Mouse (Mus musculus) forebrain, embryonic 14.5 days (tissue): ENCODE data around the gene Hnrnpdl. TPM values are rescaled to one million over a fixed set of nuclear protein-coding genes. Genes with fewer than 3 reads are reported as not detected.

Experiments
- ATAC-seq: fragments of 200-750 bp; cut with Nextera tagmentation; 2 replicates; pipeline ENCODE4 v1.8.0; 2017; ENCODE audit warnings: mild to moderate bottlenecking, moderate library complexity
- DNase-seq: peaks from one replicate; pipeline ENCODE4 v3.0.0-alpha.2; 2015; ENCODE audit warnings: low spot score
- H3K27ac ChIP-seq: fragments of 300-500 bp; sonication (generic); 2 replicates; pipeline ENCODE4 v1.5.1; 2014; ENCODE audit warnings: low read depth, mild to moderate bottlenecking, control low read depth, low read length, moderate library complexity
- H3K27me3 ChIP-seq: fragments of 300-500 bp; sonication (generic); replicated peaks from 2 replicates; pipeline ENCODE4 v1.6.1; 2014; ENCODE audit warnings: low read length, control low read depth, mixed read lengths; ENCODE audit not compliant: control insufficient read depth, insufficient read depth
- H3K36me3 ChIP-seq: fragments of 300-500 bp; sonication (generic); 2 replicates; pipeline ENCODE4 v1.6.1; 2014; ENCODE audit warnings: low read length, control low read depth; ENCODE audit not compliant: control insufficient read depth, insufficient read depth
- H3K4me1 ChIP-seq: fragments of 300-500 bp; sonication (generic); 2 replicates; pipeline ENCODE4 v1.6.1; 2014; ENCODE audit warnings: antibody characterized with exemption, low read length, control low read depth; ENCODE audit not compliant: control insufficient read depth, insufficient read depth
- H3K4me2 ChIP-seq: fragments of 300-500 bp; sonication (generic); 2 replicates; pipeline ENCODE4 v1.6.1; 2014; ENCODE audit warnings: mild to moderate bottlenecking, control low read depth, low read length
- H3K4me3 ChIP-seq: fragments of 300-500 bp; sonication (generic); 2 replicates; pipeline ENCODE4 v1.5.1; 2014; ENCODE audit warnings: low read depth, low read length, control low read depth
- H3K9ac ChIP-seq: fragments of 300-500 bp; sonication (generic); 2 replicates; pipeline ENCODE4 v1.6.1; 2014; ENCODE audit warnings: mild to moderate bottlenecking, low read length, control low read depth, moderate library complexity
- H3K9me3 ChIP-seq: fragments of 300-500 bp; sonication (generic); replicated peaks from 2 replicates; pipeline ENCODE4 v1.6.1; 2016; ENCODE audit warnings: low read length, control low read depth, mixed read lengths; ENCODE audit not compliant: control insufficient read depth
- WGBS: fragments of 180-500 bp; shearing (Covaris S2); extraction: QIAGEN DNeasy Blood & Tissue Kit; methylation state at CpG from one replicate; pipeline ENCODE4 v1.1.7; 2014; 5-methylcytosine and 5-hydroxymethylcytosine counted together
- polyA plus RNA-seq: library from polyadenylated mRNA; unstranded; fragments of >200 nt; fragmentation: Nextera tagmentation; extraction: Ambion mirVana; gene quantifications from 2 replicates; pipeline ENCODE4 v1.2.1, GENCODE M21; 2014

Hnrnpdl gene
- polyA plus RNA-seq, 1 experiment from 2014 or later, result 250 TPM

DNA sequence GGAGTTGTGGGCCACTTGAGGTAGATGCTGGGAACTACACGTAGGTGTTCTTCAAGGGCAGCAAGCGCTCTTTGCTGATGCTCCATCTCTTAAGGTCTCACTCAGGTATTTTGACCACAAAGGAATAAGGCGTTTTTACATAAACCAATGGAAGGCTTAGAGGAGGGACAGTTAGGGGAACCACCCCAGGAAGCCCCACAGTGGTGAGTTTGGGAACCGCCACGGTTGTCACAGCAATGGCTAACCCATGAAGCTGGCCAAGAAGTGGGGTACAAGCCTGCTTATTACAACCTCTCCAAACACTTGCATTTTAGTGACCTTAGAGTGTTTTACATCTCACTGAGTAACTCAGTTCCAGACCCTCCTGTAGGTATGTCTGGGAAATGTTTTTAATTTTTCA lies 32.1 kb upstream of the Hnrnpdl start:
- WGBS, result 92% methylated on average over 5 of the region's 5 CpGs
- no peak for DNase-seq
- no peaks in the 10 kb centered on the region for H3K4me1 ChIP-seq

DNA sequence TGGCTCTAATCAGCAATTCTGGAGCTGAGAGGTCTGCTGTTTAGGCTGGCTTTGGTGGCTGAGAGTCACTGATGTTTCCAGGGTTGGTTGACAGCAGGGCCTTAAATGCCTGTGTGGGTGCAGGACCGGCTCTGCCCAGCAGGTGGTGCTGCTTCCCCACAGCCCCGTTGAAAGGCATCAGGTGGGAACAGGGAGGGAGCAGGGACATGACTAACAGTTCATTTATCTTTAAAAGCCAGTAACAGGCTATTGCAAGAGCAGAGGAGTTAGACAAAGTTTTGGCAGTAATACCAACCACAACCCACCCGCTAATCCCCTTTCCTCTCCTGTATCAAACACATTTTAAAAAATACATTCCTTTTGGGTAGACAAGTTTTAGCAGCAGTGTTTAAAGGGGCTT lies 30.8 kb upstream of the Hnrnpdl start:
- H3K4me2 ChIP-seq, result no peak overlapping the region
- no peaks in the 10 kb centered on the region for H3K27me3 ChIP-seq
- no peak overlapping the region for H3K4me3 ChIP-seq
- H3K27ac ChIP-seq, result no peak overlapping the region
- peak; percentile 83 for DNase-seq
- H3K4me1 ChIP-seq, result no peaks in the 10 kb centered on the region
- H3K9me3 ChIP-seq, result no peaks in the 10 kb centered on the region
- H3K9ac ChIP-seq, result no peak overlapping the region
- peaks cover 60% of the 10 kb centered on the region for H3K36me3 ChIP-seq
- ATAC-seq, result peak; percentile 73
- 33% methylated on average over 3 of the region's 3 CpGs for WGBS

More for the DNA sequence above, 32.1 kb upstream of the Hnrnpdl start:
- Histone ChIP-seq H3K9ac (no peak overlapping the region), H3K27me3 (no peaks in the 10 kb centered on the region), H3K36me3 (peaks cover 47% of the 10 kb centered on the region), H3K4me2 (no peak overlapping the region), H3K9me3 (no peaks in the 10 kb centered on the region), H3K27ac (no peak overlapping the region), H3K4me3 (no peak overlapping the region)
- no peak for ATAC-seq

DNA sequence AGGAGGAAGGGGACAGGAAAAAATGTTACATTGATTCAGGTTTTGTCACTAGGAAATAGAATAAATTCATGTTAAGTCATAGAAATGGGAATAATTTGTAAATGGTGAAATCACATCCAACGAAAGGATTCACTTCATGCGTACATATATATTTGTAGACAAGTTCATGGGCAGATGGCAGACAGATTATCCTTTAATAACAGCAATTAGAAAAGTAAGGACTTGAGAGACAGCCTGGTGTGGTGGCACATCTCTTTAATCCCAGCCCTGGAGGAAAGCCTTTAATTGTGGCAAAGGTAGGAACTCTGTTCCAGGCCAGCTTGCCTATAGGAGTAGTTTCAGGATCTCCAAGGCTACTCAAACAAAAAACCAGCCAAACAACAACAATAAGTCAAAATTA lies 30.1 kb upstream of the Hnrnpdl start:
- 96% methylated on average over 2 of the region's 2 CpGs for WGBS
- Histone ChIP-seq H3K27ac (no peak overlapping the region), H3K4me1 (no peaks in the 10 kb centered on the region), H3K4me3 (no peak overlapping the region), H3K9me3 (no peaks in the 10 kb centered on the region), H3K4me2 (no peak overlapping the region), H3K36me3 (peaks cover 62% of the 10 kb centered on the region), H3K9ac (no peak overlapping the region), H3K27me3 (no peaks in the 10 kb centered on the region)
- no peak for ATAC-seq
- DNase-seq, result no peak

DNA sequence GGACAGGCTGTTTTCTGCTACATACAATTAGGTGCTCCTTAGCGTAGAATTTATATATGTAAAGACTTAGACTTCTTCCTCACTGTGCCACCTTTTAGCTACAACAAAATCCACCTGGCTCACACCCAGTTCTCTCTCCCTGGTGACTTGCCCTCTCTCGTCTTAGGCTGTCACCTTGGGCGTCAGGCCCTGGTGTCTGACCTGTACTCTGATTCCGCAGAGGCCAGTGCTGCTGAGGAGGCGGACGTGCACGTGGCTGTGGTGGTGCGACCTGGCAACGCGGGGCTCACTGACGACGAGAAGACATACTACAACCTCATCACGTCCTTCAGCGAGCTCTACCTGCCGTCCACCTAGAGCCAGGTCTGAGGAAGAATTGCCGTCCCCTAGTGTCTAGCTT lies 28.1 kb upstream of the Hnrnpdl start:
- no peak for ATAC-seq
- no peak for DNase-seq
- Histone ChIP-seq H3K4me3 (no peak overlapping the region), H3K9ac (no peak overlapping the region), H3K27ac (no peak overlapping the region), H3K27me3 (no peaks in the 10 kb centered on the region), H3K4me2 (no peak overlapping the region), H3K36me3 (peaks cover 62% of the 10 kb centered on the region), H3K4me1 (no peaks in the 10 kb centered on the region), H3K9me3 (no peaks in the 10 kb centered on the region)
- 93% methylated on average over 16 of the region's 16 CpGs for WGBS

DNA sequence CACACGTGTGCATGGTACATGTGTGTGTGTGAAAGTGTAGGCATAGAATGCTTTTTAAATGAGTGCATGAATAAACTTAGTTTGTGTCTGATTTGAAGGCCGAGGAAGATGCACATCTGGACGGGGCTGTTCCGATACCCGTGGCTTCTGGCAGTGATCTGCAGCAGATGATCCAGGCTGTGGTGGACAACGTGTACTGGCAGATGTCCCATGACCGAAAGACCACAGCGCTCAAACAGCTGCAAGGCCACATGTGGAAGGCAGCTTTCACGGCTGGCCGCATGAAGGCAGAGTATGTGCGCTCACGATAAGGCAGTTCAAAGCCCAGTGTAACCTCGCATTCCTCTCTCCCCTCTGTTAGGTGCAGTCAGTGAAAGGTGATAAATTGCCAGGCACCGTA lies 21.4 kb upstream of the Hnrnpdl start:
- DNase-seq (no peak), ATAC-seq (no peak)
- H3K27me3 ChIP-seq, result no peaks in the 10 kb centered on the region
- H3K27ac ChIP-seq, result no peak overlapping the region
- whole genome bisulfite sequencing, result 97% methylated on average over 14 of the region's 14 CpGs
- H3K4me1 ChIP-seq, result peaks cover 17% of the 10 kb centered on the region
- no peaks in the 10 kb centered on the region for H3K9me3 ChIP-seq
- H3K4me3 ChIP-seq, result no peak overlapping the region
- H3K36me3 ChIP-seq, result peaks cover 58% of the 10 kb centered on the region
- no peak overlapping the region for H3K9ac ChIP-seq
- H3K4me2 ChIP-seq, result no peak overlapping the region

DNA sequence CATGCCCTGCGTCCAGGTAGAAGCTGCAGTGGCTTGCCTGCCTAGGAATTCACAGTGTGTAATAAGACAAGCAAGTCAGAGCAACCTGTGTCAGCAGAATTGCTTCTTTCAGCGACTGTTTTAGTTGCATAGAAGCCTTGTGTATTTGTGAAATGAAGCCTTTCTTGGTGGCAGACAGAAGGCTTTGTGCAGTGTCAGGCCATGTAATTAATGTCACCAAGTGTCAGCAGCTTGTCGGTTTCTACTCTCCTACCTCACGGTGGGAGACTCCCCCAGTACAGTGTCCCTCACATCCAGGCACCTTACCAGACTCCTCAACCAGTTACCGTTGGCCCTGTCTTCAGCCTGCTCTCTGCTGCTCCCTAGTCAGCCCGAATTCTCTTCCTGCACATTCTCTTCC lies 19.9 kb upstream of the Hnrnpdl start:
- no peak overlapping the region for H3K9ac ChIP-seq
- no peaks in the 10 kb centered on the region for H3K9me3 ChIP-seq
- H3K27me3 ChIP-seq, result no peaks in the 10 kb centered on the region
- DNase-seq (peak; percentile 36), ATAC-seq (no peak)
- H3K36me3 ChIP-seq, result peaks cover 48% of the 10 kb centered on the region
- H3K4me2 ChIP-seq, result no peak overlapping the region
- peaks cover 17% of the 10 kb centered on the region for H3K4me1 ChIP-seq
- H3K27ac ChIP-seq, result 0 out of 2 replicates have a peak overlapping the region, but pooled peaks have one; percentile 55
- no peak overlapping the region for H3K4me3 ChIP-seq
- WGBS, result 37% methylated on average over 6 of the region's 6 CpGs

DNA sequence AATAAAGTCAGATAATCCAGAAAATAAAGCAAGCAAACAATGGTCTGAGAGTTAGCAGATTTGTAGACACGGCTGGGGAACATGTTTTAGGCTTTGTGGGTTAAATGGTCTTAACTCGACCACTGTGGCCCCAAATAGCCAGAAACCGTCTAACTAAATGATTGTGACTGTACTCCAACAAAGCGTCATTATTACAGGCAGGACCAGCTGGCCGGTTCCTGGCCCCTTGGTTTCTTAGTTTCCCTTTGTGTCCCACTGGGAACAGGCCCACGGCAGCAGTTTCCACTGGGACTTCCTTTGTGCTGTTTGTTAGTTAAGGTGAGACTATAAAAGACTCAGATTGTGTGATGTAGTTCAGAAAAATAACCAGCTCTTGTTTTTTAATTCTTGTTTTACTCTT lies 19.3 kb upstream of the Hnrnpdl start:
- Histone ChIP-seq H3K9me3 (no peaks in the 10 kb centered on the region), H3K36me3 (peaks cover 42% of the 10 kb centered on the region), H3K4me3 (no peak overlapping the region), H3K27me3 (no peaks in the 10 kb centered on the region), H3K4me1 (peaks cover 17% of the 10 kb centered on the region), H3K9ac (0 out of 2 replicates have a peak overlapping the region, but pooled peaks have one; percentile 18), H3K4me2 (no peak overlapping the region), H3K27ac (peak overlapping the region; percentile 46; the same call in 1 of the 2 replicates)
- no peak for DNase-seq
- no peak for ATAC-seq
- 21% methylated on average over 6 of the region's 6 CpGs for WGBS

DNA sequence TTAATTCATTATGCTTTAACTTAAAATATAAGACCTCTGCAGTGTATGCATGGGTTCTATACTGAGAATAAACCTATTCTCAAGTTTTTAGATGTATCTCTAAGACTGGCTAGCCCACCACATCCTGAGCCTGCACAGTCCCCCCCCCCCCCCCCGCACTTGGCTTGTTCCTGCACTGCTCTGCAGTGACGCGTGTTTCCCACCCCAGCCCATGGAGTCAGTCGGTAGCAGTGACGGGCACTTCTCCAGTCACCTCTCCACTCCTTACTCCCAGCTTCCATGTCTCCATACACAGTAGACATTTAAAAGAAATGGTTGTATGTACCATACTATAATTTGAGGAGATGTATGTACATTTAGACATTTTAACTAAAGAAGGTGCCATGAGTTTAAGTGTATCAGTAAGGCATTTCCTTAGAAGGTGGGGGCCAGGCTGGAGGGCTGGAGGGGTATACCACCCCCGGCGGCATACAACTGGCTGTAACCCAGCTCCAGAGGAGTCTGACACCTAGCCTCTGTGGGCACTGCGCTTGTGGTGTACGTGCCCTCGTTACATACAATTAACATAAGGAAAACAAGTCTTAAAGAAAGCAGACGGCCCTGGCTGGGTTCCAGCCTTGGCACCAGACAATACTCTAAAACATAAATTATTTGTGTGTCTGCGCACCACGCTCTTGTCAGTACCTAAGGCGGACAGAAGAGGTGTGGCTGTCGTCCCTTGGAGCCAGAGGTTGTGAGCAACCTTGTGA lies 18.2 kb upstream of the Hnrnpdl start:
- Histone ChIP-seq H3K4me3 (no peak overlapping the region), H3K4me1 (peaks cover 17% of the 10 kb centered on the region), H3K9ac (no peak overlapping the region; the same call in 1 of the 2 replicates), H3K27me3 (no peaks in the 10 kb centered on the region), H3K9me3 (no peaks in the 10 kb centered on the region), H3K27ac (peak overlapping the region; percentile 15; the same call in 1 of the 2 replicates), H3K4me2 (no peak overlapping the region), H3K36me3 (peaks cover 34% of the 10 kb centered on the region)
- ATAC-seq (peak; percentile 81), DNase-seq (peak; percentile 87)
- 32% methylated on average over 14 of the region's 15 CpGs for WGBS

DNA sequence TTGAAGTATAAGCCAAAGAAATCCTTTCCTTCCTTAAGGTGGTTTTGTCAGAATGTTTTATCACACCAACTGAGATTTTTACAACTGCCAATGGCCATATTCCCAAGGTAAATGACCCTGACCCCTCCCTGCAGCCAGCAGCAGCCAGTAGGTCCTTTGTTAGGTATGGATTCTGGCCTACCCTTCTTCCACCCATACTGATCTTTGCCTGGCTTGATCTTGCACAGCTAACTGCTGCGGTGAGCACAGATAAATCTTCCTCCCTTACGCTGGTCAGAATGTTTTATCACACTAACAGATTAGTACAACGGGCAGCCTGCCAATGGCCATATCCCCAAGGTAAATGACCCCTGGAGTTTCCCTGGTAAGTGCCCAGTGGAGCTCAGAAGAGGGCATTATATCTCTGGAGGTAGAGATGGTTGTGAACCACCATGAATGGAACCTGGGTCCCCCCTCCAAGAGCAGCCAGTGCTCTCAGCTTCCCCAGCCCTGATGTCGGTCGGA lies 16.5 kb upstream of the Hnrnpdl start:
- no peak for DNase-seq
- Histone ChIP-seq H3K4me2 (no peak overlapping the region), H3K9ac (no peak overlapping the region), H3K36me3 (peaks cover 17% of the 10 kb centered on the region), H3K4me3 (no peak overlapping the region), H3K27ac (no peak overlapping the region), H3K4me1 (peaks cover 17% of the 10 kb centered on the region), H3K27me3 (no peaks in the 10 kb centered on the region), H3K9me3 (no peaks in the 10 kb centered on the region)
- 89% methylated on average over 5 of the region's 5 CpGs for WGBS
- no peak for ATAC-seq
